Mouse (Mus musculus) embryo, embryonic 10 days (tissue): ENCODE data around the gene Bsn.

Source experiments
- DNase-seq: peaks from one replicate; pipeline ENCODE4 v3.0.0-alpha.2; 2015; ENCODE audit warnings: low spot score

The Bsn gene

DNA sequence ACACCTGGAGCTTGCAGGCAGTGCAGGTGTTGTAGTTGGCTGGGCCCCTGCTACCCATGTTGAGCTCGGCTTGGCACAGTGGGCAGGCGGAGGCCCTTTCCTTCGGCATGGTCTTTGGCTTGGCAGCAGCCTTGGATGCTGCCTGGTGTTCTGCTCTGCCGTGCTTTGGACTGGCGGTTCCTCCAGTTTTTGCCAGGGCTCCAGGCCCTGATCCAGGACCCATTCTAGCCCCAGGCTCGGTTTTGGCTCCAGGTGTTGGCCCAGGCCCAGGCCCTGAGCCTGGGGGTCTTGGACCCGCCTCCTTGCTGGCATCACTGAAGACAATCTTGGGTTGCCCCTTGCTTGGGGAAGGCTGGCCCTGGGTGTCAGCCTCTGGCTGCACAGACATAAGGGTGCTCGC lies 64.5 kb downstream of the Bsn start:
- DNase-seq = no peak

DNA sequence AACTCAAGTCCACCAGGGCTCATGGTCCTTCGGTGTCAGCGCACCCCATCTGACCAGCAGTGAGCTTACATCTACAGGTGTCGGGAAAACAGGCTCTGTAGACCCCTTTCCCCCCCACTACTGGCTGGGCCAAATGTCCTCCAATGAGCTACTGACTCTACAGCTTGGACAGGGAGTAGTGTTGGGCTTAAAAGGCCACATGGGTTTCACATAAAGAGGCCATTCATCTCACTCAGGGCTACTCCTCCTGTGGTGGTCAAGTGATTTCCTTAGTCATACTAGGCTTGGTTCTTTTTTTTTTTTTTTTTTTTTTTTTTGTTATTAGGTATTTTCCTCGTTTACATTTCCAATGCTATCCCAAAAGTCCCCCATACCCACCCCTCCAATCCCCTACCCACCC lies 66.3 kb downstream of the Bsn start:
- no peak for DNase-seq

DNA sequence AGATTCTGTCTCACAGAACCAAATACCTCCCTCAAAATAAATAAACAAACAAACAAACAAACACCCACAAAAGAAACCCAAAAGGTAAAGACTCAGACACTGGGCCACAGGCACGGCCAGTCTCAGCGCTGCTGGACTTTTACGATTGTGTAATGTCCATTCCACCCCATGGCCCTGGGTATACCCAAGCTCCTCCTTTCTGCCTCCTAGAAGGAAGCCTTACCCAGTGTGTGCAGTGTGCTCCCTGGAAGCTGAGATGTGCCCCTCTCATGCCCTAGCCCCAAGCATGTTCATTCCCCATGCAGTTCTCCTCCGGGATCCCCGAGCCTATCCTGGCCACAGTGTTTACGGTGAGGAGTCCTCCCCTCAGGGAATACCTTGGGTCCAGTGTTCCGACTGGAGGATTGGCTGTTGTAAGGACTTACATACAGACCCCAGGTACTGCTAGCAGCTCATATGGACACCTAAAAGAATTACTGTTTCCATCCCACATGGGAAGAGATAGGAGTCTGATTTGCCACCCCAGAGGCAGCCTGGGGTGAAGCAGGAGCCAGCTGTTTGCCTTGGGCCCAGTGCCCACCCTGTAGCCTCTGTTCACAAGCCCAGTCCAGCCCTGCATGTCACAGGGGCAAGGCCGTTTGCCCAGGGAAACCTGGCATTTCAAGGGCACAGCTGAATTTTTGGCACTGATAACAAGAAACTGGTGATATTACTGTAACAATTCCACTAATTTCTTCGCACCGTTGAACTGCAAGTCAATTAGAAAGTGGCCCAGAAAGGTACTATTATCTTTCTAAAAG lies 68.8 kb downstream of the Bsn start:
- DNase-seq = no peak

DNA sequence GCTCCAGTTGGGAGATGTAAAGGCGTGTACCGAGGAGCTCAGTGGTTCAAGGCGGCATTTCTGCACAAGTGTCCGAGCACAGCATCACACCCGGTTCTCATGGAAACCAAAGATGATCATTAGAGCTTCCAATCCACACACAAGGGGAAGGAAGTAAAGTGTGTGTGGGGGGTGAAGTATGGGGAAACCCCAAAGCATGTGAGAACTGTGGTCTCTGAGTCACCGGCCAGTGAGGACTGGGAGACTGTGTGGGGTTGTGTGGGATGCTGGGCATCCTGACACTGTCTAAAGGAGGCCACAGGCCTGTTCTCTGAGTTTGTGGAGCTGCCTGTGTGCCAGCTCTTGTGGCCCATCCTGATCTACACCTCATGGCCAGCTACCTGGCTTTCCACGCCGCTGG lies 69.5 kb downstream of the Bsn start:
- DNase-seq = no peak

DNA sequence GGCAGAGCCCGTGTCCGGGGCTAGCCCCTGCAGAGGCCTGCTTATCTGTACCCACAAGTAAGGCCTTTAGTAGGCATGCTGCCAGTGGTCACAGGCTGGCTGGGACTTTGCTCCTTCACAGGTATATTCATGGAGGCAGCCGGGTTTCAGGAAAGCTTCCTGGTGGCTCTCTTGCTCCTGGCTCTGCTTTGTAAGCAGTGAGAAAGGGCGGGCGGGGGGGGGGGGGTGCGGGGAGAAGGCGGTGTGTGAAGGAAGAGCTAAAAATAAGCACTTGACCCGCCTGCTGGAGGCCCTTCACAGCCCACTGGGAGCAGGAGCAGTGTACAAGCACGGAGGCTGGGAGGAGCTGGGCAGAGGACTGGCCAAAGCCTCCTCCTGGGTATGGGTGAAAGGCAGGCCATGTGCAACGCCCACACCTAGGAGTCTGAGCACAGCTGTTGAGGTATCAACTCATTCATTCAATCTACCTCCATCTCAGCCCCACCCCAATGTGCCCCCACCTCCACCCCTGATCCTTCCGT lies 70.2 kb downstream of the Bsn start:
- DNase-seq = no peak

DNA sequence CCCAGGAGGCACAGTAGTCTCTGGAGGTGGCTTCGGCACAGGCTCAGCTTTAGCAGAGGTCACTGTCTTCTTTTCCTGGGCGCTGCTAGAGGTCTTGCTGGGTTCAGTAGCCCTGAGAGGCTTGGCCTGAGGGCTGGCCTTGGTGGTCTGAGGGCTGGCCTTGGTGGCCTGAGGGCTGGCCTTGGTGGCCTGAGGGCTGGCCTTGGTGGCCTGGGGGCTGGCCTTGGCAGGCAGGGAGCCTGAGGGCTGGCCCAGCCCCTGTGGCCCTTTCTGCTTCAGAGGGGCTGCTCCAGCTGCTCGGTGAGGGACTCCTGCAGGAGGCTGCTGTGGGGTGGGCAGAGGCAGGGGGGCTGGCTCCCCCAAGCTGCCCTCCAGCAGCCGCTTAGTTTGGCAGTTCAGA lies 73.0 kb downstream of the Bsn start:
- DNase-seq = no peak

DNA sequence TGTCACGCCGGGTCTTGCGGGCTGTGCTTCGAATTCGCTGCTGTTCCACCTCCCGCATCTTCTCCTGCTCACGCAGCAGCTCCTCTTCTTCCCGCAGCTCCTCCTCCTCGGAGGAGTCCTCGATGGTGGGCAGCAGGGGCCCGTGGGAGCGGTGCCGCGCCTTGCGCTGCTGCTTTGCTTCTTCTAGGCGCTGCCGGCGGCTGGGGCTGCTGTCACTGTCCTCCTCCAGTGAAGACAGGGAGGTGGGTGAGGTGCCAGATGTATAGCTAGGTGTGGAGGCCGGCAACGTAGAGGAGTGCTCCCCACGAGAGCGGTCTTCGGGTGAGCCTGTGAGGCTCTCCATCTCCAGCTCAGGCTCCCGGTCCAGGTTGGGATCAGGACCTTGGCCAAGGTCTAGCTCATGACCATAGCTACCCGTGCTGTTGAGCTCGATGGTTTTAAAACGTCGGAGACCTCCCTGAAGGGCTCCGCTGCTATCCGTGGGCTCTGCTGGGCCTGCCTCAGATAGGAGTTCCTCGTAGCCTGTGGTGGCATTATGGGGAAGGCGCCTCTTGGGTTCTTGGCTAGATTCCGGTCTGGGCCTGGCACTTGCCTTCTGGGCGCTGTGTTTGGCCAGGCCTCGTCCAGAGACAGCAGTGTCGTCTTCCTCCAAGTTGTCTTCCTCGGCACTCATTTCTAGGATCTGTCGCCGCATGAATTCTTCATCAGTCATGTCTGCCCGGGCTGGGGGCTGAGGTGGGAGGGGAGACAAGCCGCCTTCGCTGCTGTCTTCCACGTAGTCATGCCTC lies 74.7 kb downstream of the Bsn start:
- no peak for DNase-seq

DNA sequence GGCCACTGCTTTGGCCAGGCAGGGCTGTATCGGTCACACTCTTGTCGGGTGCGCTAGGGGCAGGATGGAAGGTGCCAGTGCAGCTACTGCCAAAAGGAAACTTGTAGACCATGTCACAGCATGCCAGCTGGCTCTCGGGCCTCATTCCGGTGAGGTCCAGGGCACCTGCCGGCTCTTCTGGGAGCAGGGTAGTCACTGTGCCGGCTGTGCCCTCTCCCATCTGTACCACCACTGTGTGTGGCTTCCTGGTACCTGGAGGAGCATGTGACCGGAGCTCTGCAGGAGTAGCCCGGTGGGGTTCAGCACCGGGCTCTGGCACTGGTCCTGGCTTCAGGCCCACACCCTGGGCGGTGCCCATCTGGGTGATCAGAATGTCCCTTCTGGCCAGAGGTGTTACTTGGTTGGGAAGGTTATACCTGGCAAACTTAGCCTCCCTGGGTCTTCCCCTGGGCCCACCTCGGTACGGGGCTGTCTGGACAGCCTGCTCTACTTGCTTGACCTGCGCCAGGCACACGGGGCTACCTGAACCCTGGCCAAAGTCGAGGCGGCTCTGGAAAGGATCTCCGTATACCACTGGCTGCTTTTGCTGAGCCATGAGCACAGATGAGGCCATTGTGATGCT lies 77.4 kb downstream of the Bsn start:
- no peak for DNase-seq

DNA sequence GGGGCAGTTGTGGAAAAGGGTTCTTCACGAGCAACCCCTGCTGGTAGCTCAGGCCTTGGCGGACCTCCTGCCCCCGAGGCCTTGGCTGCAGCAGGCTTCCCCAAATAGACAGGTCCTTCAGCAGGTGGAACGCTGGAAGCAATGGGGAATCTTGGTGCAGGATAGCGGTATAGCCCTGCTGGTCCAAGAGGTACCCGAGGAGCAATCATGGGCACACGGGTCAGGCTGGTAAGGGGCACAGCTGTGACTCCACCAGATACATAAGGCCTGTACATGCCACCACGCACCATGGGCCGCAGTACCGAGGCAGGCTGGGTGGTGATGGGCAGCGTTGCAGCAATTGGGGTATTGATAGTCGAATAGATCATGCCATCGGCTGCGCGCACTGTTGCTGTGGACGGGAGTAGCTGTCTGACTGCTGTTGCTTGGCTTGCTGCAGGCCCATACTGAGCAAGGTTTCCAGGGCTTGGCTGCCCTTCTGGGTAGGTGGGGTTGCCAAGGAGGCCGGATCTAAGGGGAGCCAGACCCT lies 78.5 kb downstream of the Bsn start:
- DNase-seq = no peak

DNA sequence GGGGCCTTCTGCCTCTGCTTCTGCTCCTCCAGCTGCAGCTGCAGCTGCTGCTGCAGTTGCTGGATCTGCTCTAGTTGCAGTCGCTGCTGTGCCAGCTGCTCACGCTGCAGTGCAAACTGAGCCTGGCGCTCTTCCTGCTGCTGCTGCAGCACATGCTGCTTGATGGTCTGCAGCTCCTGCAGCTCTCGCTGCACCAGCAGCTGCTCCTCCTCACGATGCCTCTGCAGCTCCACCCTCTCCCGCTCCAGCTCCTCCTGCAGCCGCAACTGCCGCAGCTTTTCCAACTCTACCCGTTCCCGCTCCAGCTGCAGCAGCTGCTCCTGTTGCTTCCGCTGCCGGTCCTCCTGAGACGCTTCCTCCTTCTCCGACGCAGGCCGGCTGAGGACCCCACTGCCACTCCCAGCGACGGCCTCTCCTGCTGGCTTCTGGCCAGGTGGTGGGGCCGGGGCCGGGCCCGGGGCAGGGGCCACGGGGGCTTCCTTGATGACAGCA lies 79.0 kb downstream of the Bsn start:
- peak; percentile 47 for DNase-seq

DNA sequence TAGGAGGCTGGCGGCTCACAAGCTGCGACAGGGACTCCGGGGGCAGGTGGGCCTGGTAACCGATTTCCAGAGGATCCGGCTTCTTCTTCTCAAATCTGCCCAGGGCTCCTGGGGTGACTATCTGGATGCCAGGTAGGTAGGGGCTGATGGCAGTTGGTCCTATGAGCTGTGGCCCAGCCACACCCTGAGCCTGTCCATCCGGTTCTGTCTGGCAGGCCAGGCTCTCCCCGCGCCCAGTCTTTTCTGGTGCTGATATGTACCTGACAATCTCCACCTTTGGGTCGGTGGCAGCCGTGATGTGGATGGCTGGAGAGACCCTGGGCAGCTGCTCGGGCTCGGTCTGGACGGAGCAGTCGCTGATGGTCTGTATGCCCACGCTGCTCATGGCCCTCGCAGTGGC lies 80.0 kb downstream of the Bsn start:
- DNase-seq = no peak

DNA sequence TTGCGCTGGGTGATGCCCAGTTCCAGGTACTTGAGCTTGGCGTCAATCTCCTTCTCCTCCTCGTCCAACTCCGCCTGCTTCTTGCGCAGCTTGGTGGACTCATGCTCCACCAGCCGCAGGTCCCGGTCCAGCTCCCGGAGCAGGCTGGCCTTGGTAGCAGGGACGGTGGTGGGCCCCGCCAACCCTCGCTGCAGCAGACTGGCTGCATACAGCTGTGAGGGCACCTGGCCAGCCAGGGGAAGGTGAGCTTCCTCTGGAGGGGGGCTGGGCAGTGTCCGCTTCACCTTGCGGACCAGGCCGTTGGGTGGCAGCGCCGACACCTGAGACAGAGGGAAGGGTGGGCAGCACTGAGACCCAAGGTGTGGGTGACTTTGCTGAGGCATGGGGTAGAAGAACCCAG lies 82.3 kb downstream of the Bsn start:
- DNase-seq = no peak

DNA sequence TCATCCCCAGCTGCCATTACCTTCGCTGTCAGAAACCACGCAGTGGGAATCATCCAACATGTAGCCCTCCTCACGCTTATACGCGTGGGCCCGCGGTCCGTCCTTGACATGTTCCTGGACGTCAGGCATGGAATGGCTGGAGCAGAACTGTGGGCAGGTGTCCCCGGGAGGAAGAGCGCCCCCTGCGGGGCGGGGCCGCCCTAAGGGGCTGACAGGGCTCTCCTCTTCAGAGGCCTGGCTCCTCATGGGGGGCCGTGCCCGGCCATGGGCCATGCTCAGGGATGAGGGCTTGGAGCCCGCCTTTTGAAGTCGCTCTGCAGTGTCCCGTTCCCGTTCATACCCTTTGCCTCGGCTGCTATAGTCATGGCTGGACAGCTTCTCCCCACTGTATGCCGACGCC lies 84.1 kb downstream of the Bsn start:
- DNase-seq = no peak

DNA sequence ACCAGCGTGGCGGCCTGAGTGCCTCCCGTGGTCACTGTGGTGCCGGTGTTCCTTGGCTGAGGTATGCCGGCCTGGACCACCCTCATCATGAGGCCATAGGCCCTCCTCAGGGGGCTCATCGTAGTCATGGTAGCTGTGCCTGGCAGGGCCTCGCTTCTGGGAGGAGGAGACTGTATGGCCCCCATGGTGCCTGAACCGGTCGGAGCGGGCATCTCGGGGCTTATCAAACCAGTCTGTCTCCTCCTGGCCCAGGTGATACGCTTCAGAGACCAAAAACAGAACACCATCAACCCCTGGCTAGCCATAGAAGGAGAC lies 84.7 kb downstream of the Bsn start:
- DNase-seq = no peak

DNA sequence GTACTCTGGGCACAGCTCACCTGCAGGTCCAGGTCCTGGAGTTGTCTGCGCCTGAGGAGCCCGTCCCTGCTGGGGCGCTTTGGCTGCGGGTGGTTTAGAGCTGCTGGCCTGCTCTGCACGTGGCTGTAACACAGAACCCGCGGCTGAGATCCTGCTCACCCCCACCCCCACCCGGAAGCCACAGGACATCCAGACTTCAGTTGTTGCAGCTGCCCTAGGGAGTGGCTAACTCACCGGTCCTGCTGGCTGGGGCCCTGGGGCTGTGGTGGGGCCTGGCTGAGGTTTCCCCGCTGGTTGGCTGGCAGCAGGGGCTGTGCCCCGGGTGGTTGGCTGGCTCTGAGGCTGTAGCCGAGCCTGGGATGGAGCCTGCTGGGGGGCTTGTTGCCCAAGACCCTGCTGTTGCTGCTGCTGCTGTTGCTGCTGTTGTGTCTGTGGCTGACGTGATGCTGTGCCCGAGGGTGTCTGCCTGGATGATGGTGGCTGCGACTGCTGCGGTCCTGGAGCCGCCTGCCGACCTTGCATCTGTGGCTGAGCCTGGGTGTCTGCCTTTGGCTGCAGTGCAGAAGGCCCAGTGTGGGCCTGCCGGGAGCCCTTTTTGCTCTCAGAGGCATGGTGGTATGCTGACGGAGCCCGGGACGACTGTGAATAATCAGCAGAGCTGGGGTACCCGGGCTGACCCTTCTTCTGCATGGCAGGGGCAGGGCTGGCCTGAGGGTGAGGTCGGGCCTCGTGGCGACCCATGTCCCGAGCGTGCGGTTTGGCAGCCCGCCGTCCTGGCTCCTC lies 85.2 kb downstream of the Bsn start:
- DNase-seq = peak; percentile 48

DNA sequence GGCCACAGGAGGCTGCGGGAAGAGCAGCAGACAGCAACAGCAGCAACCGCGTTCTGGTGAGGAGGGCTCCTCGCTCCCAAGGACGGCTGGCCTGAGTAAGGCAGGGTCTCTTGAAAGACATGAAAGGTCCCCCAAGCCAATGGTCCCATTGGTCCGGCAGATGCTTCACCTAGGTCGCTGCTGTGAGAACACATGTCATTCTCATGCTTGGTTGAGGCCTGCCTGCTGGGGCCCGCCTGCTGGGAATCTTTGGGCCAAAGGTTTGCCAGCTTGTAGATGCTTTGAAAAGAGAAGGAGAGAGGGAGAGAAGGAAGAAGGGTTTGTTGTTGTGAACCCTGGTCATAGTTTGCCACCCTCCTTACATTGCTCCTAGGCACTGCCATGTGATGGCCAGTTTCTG lies 90.6 kb downstream of the Bsn start:
- DNase-seq = no peak

DNA sequence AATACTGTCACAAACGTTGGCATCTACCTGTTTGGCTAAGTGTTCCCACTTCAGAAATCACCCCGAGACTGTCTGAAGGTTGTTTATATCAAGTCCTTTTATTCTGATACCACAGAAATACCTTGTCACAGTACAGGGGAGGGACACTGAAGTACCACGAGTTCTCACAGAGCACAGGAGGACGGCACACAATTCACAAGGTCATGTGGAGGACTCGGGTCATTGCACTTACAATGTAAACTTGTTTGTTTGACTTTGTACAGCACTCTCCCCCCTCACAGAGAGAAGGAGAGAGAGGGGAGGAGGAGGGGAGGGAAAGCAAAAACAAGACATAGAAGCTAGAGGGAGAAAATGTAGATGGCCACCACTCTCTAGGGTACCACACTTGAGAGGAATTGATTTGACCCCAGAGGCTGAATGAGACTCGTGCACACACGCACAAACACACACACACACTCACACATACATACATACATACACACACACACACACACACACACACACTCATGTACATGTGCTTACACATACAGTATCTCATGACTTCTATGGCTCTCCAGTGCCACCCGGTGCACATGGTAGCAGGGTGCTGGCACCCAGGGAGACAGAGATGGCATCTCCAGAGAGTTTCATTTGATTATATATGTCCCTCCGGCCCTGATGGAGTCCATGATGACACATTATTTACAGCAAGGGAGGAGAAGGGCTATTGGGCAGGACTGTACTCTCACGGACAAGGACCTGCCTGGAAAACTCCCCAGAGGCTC lies 94.1 kb downstream of the Bsn start:
- DNase-seq = no peak

DNA sequence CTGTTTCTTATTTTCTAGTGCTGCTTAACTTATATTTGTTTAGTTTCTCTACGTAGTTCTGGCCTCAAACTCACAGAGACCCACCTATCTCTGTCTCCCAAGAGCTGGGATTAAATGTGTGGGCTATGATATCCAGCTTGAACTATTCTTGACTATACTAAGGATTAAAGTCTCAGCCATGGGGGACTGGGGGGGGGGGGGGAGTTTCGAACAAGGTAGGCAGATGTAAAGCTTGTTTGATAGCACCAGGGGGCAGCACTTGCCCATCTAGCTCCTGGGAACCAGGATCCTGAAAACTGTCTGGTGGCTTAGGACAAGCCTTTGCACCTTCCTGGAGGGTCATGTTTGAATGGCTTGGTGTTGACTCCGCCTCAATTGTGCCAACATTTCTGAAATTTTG lies 94.7 kb downstream of the Bsn start:
- DNase-seq = peak; percentile 87

DNA sequence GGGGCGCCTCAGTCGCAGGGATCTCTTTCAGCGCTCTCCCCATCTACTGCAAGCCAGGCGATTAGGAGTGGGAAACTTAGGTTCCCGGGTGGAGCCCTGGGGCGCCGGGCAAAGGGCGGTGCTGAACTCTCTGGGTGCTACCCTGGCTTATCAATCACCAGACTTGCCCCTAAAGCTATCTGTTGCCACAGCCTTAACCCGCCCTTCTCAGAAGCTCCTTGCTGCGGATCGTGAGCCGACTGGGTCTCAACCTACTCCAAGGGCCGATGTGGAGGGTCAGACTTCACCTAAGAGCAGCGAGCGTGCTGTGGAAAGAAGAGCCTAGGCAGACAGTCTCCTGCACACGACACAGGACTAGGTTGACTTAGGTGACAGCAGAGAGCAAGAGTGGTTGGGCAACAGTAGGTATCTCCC lies 95.2 kb downstream of the Bsn start:
- peak; percentile 47 for DNase-seq

DNA sequence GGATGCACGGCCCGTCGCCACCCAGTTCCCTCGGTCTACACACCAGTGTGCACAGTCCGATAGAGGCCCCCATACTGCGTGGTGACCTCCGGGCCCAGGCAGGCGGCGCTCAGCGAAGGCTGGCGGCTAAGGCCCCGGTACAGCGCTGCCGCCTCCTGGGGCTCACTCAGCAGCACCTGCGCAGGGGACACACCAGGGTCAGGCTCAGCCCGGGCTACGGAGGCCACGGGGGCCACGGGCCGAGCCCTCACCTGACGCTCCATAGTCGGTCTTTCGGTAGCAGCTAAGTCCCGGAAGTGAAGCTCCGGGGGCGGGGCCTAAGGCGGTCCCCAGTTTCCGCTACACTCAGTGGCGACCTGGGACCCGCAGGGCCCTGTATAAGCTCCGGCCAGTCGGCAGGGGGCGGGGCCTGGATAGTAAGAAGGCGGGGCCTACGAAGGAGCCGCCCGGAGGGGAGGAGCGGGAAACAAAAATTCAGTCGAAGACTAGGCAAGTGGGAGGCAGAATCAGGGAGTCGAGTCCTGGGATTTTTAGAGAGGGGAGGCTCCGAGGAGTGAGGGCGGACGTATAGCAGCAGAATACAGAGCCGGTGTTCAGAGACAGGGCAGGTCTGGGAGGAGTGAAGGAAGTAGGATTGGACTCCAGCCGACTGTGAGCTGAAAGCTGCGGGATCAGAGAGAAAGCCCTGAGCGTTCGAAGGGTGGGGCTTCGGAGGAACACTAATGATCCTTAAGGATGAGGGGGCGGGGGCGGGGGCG lies 95.8 kb downstream of the Bsn start, which contains the start of gene Apeh:
Apeh (minus strand) TSS at position 423 of the 758 bp plus-strand sequence.
- peak; percentile 94 for DNase-seq
